Mouse (Mus musculus) heart, embryonic 11.5 days (tissue): ENCODE measurements around the gene Mmp14. TPM values are rescaled to one million over a fixed set of nuclear protein-coding genes. Genes with fewer than 3 reads are reported as not detected.

ENCODE experiments used
- ATAC-seq: fragments of 200-750 bp; cut with Nextera tagmentation; replicated peaks from 2 replicates; pipeline ENCODE4 v1.8.0; 2017; ENCODE audit warnings: moderate library complexity; ENCODE audit not compliant: insufficient number of reproducible peaks, low FRiP score, low TSS enrichment
- H3K27ac ChIP-seq: fragments of 300-500 bp; sonication (generic); 2 replicates; pipeline ENCODE4 v1.5.1; 2014; ENCODE audit warnings: mild to moderate bottlenecking, low read depth, low read length
- H3K27me3 ChIP-seq: fragments of 300-500 bp; sonication (generic); 2 replicates; pipeline ENCODE4 v1.6.1; 2014; ENCODE audit warnings: mild to moderate bottlenecking, low read length, mixed read lengths; ENCODE audit not compliant: control insufficient read depth, insufficient read depth
- H3K36me3 ChIP-seq: fragments of 300-500 bp; sonication (generic); 2 replicates; pipeline ENCODE4 v1.6.1; 2014; ENCODE audit warnings: mild to moderate bottlenecking, low read length, moderate library complexity, mixed read lengths; ENCODE audit not compliant: control insufficient read depth, insufficient read depth
- H3K4me1 ChIP-seq: fragments of 300-500 bp; sonication (generic); 2 replicates; pipeline ENCODE4 v1.6.1; 2014; ENCODE audit warnings: low read length; ENCODE audit not compliant: control insufficient read depth, insufficient read depth
- H3K4me2 ChIP-seq: fragments of 300-500 bp; sonication (generic); 2 replicates; pipeline ENCODE4 v1.6.1; 2014; ENCODE audit warnings: mild to moderate bottlenecking, moderate library complexity
- H3K4me3 ChIP-seq: fragments of 300-500 bp; sonication (generic); 2 replicates; pipeline ENCODE4 v1.5.1; 2014; ENCODE audit warnings: low read depth, low read length
- H3K9ac ChIP-seq: fragments of 300-500 bp; sonication (generic); 2 replicates; pipeline ENCODE4 v1.6.1; 2014; ENCODE audit warnings: mild to moderate bottlenecking, low read depth, low read length, moderate library complexity
- H3K9me3 ChIP-seq: fragments of 300-500 bp; sonication (generic); replicated peaks from 2 replicates; pipeline ENCODE4 v1.6.1; 2016; ENCODE audit warnings: low read length; ENCODE audit not compliant: control insufficient read depth
- WGBS: fragments of 180-500 bp; shearing (Covaris S2); extraction: QIAGEN DNeasy Blood & Tissue Kit; methylation state at CpG from one replicate; pipeline ENCODE4 v1.1.7; 2014; ENCODE audit not compliant: insufficient replicate concordance; 5-methylcytosine and 5-hydroxymethylcytosine counted together
- polyA plus RNA-seq: library from polyadenylated mRNA; unstranded; fragments of >200 nt; fragmentation: Nextera tagmentation; extraction: Ambion mirVana; gene quantifications from 2 replicates; pipeline ENCODE4 v1.2.1, GENCODE M21; 2014

The Mmp14 gene
- polyA plus RNA-seq, 1 experiment from 2014 or later, result 84.3 TPM

- Histone ChIP-seq H3K36me3 (no peaks in the 10 kb centered on the region), H3K4me1 (peaks cover 25% of the 10 kb centered on the region), H3K4me3 (peak overlapping the region; percentile 93), H3K27me3 (no peaks in the 10 kb centered on the region), H3K27ac (no peak overlapping the region), H3K9me3 (no peaks in the 10 kb centered on the region), H3K9ac (no peak overlapping the region), H3K4me2 (peak overlapping the region; percentile 73)
- ATAC-seq, result no peak
- WGBS, result 84% methylated on average over 7 of the region's 7 CpGs
These were observed 3.7 kb upstream of the Mmp14 start for GRCm38 (mm10) chr14:54427696-54428095.

DNA sequence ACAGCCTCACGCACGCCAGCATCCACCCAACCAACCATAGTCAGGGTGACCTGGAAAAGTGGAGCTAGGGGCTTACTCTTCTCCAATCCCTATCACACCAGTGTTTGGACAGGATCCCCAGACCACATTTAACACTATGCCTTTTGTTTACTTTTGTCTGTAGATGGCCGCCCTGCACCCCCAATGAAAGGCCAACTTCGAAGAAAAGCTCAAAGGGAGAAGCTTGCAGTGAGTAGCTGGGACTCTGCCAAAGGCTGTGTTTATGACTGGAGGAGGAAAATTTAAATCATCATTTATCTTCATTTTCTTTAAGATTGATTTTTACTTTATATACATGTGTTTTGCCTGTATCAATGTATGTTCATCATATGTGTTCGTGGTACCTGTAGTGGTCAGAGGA lies 3.0 kb upstream of the Mmp14 start:
- 86% methylated on average over 5 of the region's 5 CpGs for WGBS
- Histone ChIP-seq H3K27me3 (no peaks in the 10 kb centered on the region), H3K36me3 (no peaks in the 10 kb centered on the region), H3K9me3 (no peaks in the 10 kb centered on the region), H3K4me1 (peaks cover 32% of the 10 kb centered on the region), H3K9ac (no peak overlapping the region), H3K4me3 (no peak overlapping the region), H3K4me2 (no peak overlapping the region), H3K27ac (no peak overlapping the region)
- no peak for ATAC-seq

GRCm38 (mm10) chr14:54429332-54430093 lies 1.9 kb upstream of the Mmp14 start:
- H3K27ac ChIP-seq, result peak overlapping the region; percentile 96
- no peak for ATAC-seq
- peak overlapping the region; percentile 83 for H3K4me2 ChIP-seq
- WGBS, result 47% methylated on average over 7 of the region's 7 CpGs
- peaks cover 43% of the 10 kb centered on the region for H3K4me1 ChIP-seq
- H3K36me3 ChIP-seq, result no peaks in the 10 kb centered on the region
- H3K9me3 ChIP-seq, result no peaks in the 10 kb centered on the region
- peak overlapping the region; percentile 82 for H3K4me3 ChIP-seq
- H3K9ac ChIP-seq, result peak overlapping the region; percentile 99; the same call in 1 of the 2 replicates
- H3K27me3 ChIP-seq, result no peaks in the 10 kb centered on the region

DNA sequence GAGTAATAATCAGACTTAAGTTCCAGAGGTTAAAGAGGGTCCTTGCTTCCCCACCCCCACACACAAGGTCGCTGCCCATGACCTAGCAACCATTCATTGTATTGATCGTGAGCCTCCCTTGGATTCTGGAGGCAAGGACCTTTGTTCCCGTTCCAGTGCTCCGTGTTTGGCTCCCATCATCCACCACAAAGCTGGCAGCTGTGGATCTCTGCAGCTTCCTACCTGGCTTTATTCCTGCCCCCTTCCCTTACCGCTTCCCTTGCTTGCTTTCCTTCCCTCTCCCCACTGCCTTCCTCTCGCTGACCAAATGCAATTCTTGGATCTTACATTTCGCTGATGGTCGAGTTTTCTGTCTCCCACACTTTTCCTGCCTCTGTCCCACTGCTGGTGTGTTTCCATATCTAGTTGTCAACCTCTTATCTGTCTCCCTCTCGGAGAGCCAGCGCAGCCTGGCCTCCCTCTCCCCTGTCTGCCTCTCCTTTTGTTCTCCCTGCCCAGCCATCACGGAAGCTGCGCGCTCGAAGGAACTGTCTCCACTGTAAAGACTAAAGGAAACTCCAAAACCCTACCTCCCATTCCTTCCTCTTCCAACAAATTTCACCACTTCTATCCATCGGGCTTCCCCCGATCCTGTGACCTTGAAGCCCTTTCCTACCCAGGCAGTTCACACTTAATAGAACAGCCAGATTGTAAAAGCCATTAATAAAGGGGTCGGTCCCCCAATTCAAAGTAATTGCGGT lies 836 bp upstream of the Mmp14 start:
- ATAC-seq, result no peak
- Histone ChIP-seq H3K36me3 (0 out of 2 replicates have a peak, but pooled peaks cover under 1% of the 10 kb centered on the region), H3K4me2 (peak overlapping the region; percentile 83), H3K9me3 (no peaks in the 10 kb centered on the region), H3K27ac (peak overlapping the region; percentile 96), H3K4me3 (peak overlapping the region; percentile 82), H3K4me1 (peaks cover 44% of the 10 kb centered on the region), H3K9ac (peak overlapping the region; percentile 99), H3K27me3 (no peaks in the 10 kb centered on the region)
- WGBS, result 3% methylated on average over 18 of the region's 18 CpGs

- peaks cover 4% of the 10 kb centered on the region; the same call in 1 of the 2 replicates for H3K36me3 ChIP-seq
- ATAC-seq, result 0 out of 2 replicates have a peak, but pooled peaks have one; percentile 25
- H3K27ac ChIP-seq, result peak overlapping the region; percentile 96
- H3K4me1 ChIP-seq, result peaks cover 39% of the 10 kb centered on the region
- H3K4me3 ChIP-seq, result peak overlapping the region; percentile 82
- peak overlapping the region; percentile 83 for H3K4me2 ChIP-seq
- no peaks in the 10 kb centered on the region for H3K9me3 ChIP-seq
- H3K27me3 ChIP-seq, result no peaks in the 10 kb centered on the region
- 2% methylated on average over 54 of the region's 54 CpGs for WGBS
- H3K9ac ChIP-seq, result peak overlapping the region; percentile 99
These were observed 845 bp downstream of the Mmp14 start for GRCm38 (mm10) chr14:54432078-54432836.

DNA sequence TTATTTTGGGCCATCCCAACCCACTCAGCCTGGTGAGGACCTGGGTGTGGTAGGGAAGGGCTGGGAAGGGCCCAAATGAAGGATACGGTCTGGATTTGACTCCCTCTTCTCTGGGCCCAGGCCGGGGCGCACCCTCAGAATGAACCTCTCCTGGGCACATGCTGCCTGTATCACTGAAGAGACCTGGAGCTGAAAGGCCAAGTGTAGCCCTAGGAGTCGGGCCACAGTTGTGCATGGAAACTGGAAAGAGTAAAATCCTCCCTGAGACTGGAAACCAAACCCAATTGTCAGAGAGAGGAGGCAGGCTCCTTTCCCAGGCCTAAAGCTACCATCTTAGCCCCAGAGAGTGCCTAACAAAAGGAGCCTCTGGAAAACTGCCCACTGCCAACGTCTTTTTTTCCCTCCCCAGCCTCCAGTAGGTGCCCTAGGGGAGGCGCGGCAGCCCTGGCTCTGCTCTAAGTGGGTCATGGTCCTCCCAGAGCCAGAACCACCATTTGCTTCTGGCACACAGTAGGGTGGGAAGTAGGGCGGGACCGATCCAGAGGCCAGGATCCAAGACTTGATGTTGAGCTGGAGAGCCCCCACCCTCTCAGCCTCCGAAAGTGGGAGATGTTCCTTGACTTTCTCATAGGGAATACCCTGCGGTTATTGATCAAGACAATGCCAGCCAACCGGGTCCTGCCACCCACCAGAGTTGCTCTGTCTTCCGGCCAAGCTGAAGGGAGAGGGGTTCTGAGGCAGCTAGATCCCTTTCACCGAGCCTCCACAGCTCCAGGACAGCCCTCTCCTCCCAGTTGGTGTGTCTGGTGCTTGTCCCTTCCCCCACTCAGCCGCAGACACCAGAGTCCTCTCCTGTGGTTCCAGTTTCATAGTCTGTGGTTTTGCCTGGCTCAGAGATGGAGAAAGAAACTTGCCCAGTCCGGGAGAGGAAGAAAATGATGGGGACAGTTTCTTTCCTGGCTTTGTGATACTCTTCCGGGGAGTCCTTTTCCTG lies 1.7 kb downstream of the Mmp14 start:
- Histone ChIP-seq H3K4me3 (peak overlapping the region; percentile 82), H3K9me3 (no peaks in the 10 kb centered on the region), H3K9ac (peak overlapping the region; percentile 99), H3K27ac (peak overlapping the region; percentile 96), H3K4me1 (peaks cover 34% of the 10 kb centered on the region), H3K27me3 (no peaks in the 10 kb centered on the region), H3K4me2 (peak overlapping the region; percentile 83), H3K36me3 (peaks cover 6% of the 10 kb centered on the region)
- ATAC-seq, result no peak
- WGBS, result 24% methylated on average over 17 of the region's 17 CpGs

- Histone ChIP-seq H3K36me3 (peaks cover 12% of the 10 kb centered on the region), H3K9me3 (no peaks in the 10 kb centered on the region), H3K4me3 (peak overlapping the region; percentile 82), H3K4me1 (peaks cover 34% of the 10 kb centered on the region), H3K27ac (no peak overlapping the region), H3K4me2 (peak overlapping the region; percentile 83), H3K9ac (0 out of 2 replicates have a peak overlapping the region, but pooled peaks have one; percentile 28), H3K27me3 (no peaks in the 10 kb centered on the region)
- ATAC-seq, result no peak
- 60% methylated on average over 12 of the region's 12 CpGs for WGBS
These were observed 2.6 kb downstream of the Mmp14 start for GRCm38 (mm10) chr14:54433941-54434531.
